ENCODE assay signal across 22 mouse cellular contexts in genomic region chr7:100572061-100572460, GRCm38 (mm10). TPM values are rescaled to one million over a fixed set of nuclear protein-coding genes. Genes with fewer than 3 reads are reported as not detected.
DNase-seq lines count a peak whose midpoint lies in the region; ATAC-seq lines count a peak whose summit lies in the region.
"Had no signal": no experiment of that assay in that cellular context is flagged by ENCODE, and none has a peak within 500 bp of the region (broad histone marks: within the 10 kb centered on the region; RNA-seq: fewer than 3 reads in every experiment).

No protein-coding gene starts in this region.

- peaks cover 21% of the 10 kb centered on the region for H3K4me1 ChIP-seq in liver, embryonic 11.5 days (replicated peaks; ENCODE audit: control insufficient read depth, insufficient read depth, low read length)
- peaks cover 58% of the 10 kb centered on the region for H3K4me1 ChIP-seq in liver, embryonic 13.5 days (replicated peaks)
- H3K4me1 ChIP-seq: embryonic facial prominence, embryonic 15.5 days; limb, embryonic 15.5 days; stomach, embryonic 15.5 days had no signal

- H3K9ac ChIP-seq in liver, embryonic 11.5 days (ENCODE audit: low read depth, low read length), result no peak overlapping the region
- H3K9ac ChIP-seq in liver, embryonic 13.5 days, result no peak overlapping the region
- H3K9ac ChIP-seq: embryonic facial prominence, embryonic 15.5 days; hindbrain, embryonic 14.5 days; limb, embryonic 15.5 days; stomach, embryonic 15.5 days had no signal

- H3K9me3 ChIP-seq in liver, embryonic 11.5 days (ENCODE audit: control insufficient read depth, low read length), result no peaks in the 10 kb centered on the region
- H3K9me3 ChIP-seq in liver, embryonic 13.5 days (replicated peaks), result no peaks in the 10 kb centered on the region
- H3K9me3 ChIP-seq: embryonic facial prominence, embryonic 15.5 days; limb, embryonic 15.5 days; midbrain, embryonic 10.5 days; stomach, embryonic 15.5 days had no signal

- H3K27ac ChIP-seq in liver, embryonic 11.5 days (ENCODE audit: low read depth, low read length), result no peak overlapping the region
- peak overlapping the region; percentile 82 for H3K27ac ChIP-seq in liver, embryonic 13.5 days
- H3K27ac ChIP-seq: embryonic facial prominence, embryonic 15.5 days; hindbrain, embryonic 14.5 days; left cerebral cortex, adult 2 months; limb, embryonic 15.5 days; macrophage; midbrain, embryonic 10.5 days; stomach, embryonic 15.5 days had no signal

- no peak for ATAC-seq in liver, embryonic 11.5 days (replicated peaks; ENCODE audit: low FRiP score)
- no peak for ATAC-seq in liver, embryonic 13.5 days (ENCODE audit: low read depth)
- ATAC-seq: inflammation-experienced regulatory T-cells, adult 6 months; lung, postnatal 0 days had no signal

- no peak overlapping the region for H3K4me3 ChIP-seq in liver, embryonic 11.5 days (ENCODE audit: low read depth, low read length)
- no peak overlapping the region for H3K4me3 ChIP-seq in liver, embryonic 13.5 days (replicated peaks)
- H3K4me3 ChIP-seq: embryonic facial prominence, embryonic 15.5 days; left cerebral cortex, adult 2 months; limb, embryonic 15.5 days; midbrain, embryonic 10.5 days; stomach, embryonic 15.5 days had no signal

- DNase-seq in liver, result peak; percentile 20
- no peak for DNase-seq in liver, embryonic 11.5 days (ENCODE audit: low spot score)
- DNase-seq in cerebellum, adult 9-11 months, result peak; percentile 77
- no peak for DNase-seq in liver, embryonic 13.5 days
- no peak for DNase-seq in neural tube, embryonic 10.5 days (ENCODE audit: extremely low spot score, low spot score)
- no peak for DNase-seq in adrenal gland, postnatal 10 days
- no peak for DNase-seq in urinary bladder, postnatal 25 days (ENCODE audit: low spot score)
- DNase-seq: adrenal gland, adult 2 months; heart, postnatal 4 days; kidney, adult 18-20 months; kidney, postnatal 4 days; left cerebral cortex, postnatal 4 days; thymus, postnatal 36 days had no signal

- 84% methylated on average over 4 of the region's 4 CpGs for WGBS in liver, embryonic 11.5 days
- WGBS in liver, embryonic 13.5 days (ENCODE audit: insufficient replicate concordance), result 67% methylated on average over 4 of the region's 4 CpGs

- H3K4me2 ChIP-seq in liver, embryonic 11.5 days, result no peak overlapping the region
- H3K4me2 ChIP-seq in liver, embryonic 13.5 days, result no peak overlapping the region
- H3K4me2 ChIP-seq: embryonic facial prominence, embryonic 15.5 days; hindbrain, embryonic 14.5 days; limb, embryonic 15.5 days; stomach, embryonic 15.5 days had no signal

- no peaks in the 10 kb centered on the region for H3K27me3 ChIP-seq in liver, embryonic 11.5 days (replicated peaks; ENCODE audit: control insufficient read depth, insufficient read depth, low read length)
- H3K27me3 ChIP-seq in liver, embryonic 13.5 days, result no peaks in the 10 kb centered on the region
- H3K27me3 ChIP-seq: embryonic facial prominence, embryonic 15.5 days; limb, embryonic 15.5 days; stomach, embryonic 15.5 days had no signal

- H3K36me3 ChIP-seq in liver, embryonic 11.5 days (ENCODE audit: control insufficient read depth, insufficient read depth, low read length), result 0 out of 2 replicates have a peak, but pooled peaks cover 4% of the 10 kb centered on the region
- H3K36me3 ChIP-seq in liver, embryonic 13.5 days, result peaks cover 16% of the 10 kb centered on the region; the same call in 1 of the 2 replicates

RNA-seq across cellular contexts. Expression of gene Rab6a, which starts 35.1 kb away (rescaled TPM):
- 81.6 and 85.7 TPM in 2 replicates for polyA plus RNA-seq in liver, embryonic 11.5 days (2014; fragmentation: Nextera tagmentation; extraction: Ambion mirVana)
- polyA plus RNA-seq in liver, embryonic 13.5 days (2015; fragmentation: Nextera tagmentation; extraction: Ambion mirVana), result 40.2 and 46.7 TPM in 2 replicates
- 10 to 100 TPM; 65.0 to 67.0 TPM for total RNA-seq in adrenal gland, postnatal 10 days (2021)

RNA-seq across cellular contexts. Expression of gene Coa4, which starts 35.2 kb away (rescaled TPM):
- 26.3 and 27.5 TPM in 2 replicates for polyA plus RNA-seq in liver, embryonic 11.5 days (2014; fragmentation: Nextera tagmentation; extraction: Ambion mirVana)
- 14.0 and 14.3 TPM in 2 replicates for polyA plus RNA-seq in liver, embryonic 13.5 days (2015; fragmentation: Nextera tagmentation; extraction: Ambion mirVana)
- total RNA-seq in adrenal gland, postnatal 10 days (2021), result 10 to 100 TPM; 10.7 to 11.6 TPM

RNA-seq across cellular contexts. Expression of gene Mrpl48, which starts 36.0 kb away (rescaled TPM):
- polyA plus RNA-seq in liver, embryonic 11.5 days (2014; fragmentation: Nextera tagmentation; extraction: Ambion mirVana), result 78.9 and 81.2 TPM in 2 replicates
- polyA plus RNA-seq in liver, embryonic 13.5 days (2015; fragmentation: Nextera tagmentation; extraction: Ambion mirVana), result 57.0 and 59.8 TPM in 2 replicates
- 10 to 100 TPM; 62.5 to 73.7 TPM for total RNA-seq in adrenal gland, postnatal 10 days (2021)

RNA-seq across cellular contexts. Expression of gene Dnajb13, which starts 57.3 kb away (rescaled TPM):
- 1.2 and 1.6 TPM in 2 replicates for polyA plus RNA-seq in liver, embryonic 11.5 days (2014; fragmentation: Nextera tagmentation; extraction: Ambion mirVana)
- 2.5 TPM in 2 replicates for polyA plus RNA-seq in liver, embryonic 13.5 days (2015; fragmentation: Nextera tagmentation; extraction: Ambion mirVana)
- under 1 TPM in 1 of 2 experiments, not detected in 1; 0.30 TPM for total RNA-seq in adrenal gland, postnatal 10 days (2021)
- total RNA-seq: heart, postnatal 4 days had no signal

Comparison
In these comparisons a context has a peak if more than half of its experiments do, and no peak if none do; other contexts are left out.
1. DNase-seq: peak in liver (single experiment) and cerebellum, adult 9-11 months (single experiment); none in liver, embryonic 11.5 days (single experiment), liver, embryonic 13.5 days (single experiment), neural tube, embryonic 10.5 days (single experiment), adrenal gland, postnatal 10 days (single experiment) and urinary bladder, postnatal 25 days (single experiment).